Mouse (Mus musculus) large intestine, adult 2 months (tissue): ENCODE data around the gene Arhgap35. TPM values are rescaled to one million over a fixed set of nuclear protein-coding genes. Genes with fewer than 3 reads are reported as not detected.
A peak's percentile ranks its signal among the peaks of the same experiment; 100 is the strongest.

Experiments
- DNase-seq: peaks from one replicate; pipeline ENCODE4 v3.0.0-alpha.2; 2012; ENCODE audit warnings: low read depth, low spot score
- WGBS: fragments of 180-500 bp; shearing (Covaris S2); methylation state at CpG from one replicate; pipeline ENCODE4 v1.1.7; 2018; 5-methylcytosine and 5-hydroxymethylcytosine counted together
- polyA plus RNA-seq: library from polyadenylated mRNA; depleted of rRNA; stranded (reverse); fragments of >200 nt; gene quantifications from 2 replicates; pipeline ENCODE4 v1.2.3, GENCODE M21; 2012

Arhgap35 gene
- polyA plus RNA-seq, 1 experiment = 8.9 TPM

DNA sequence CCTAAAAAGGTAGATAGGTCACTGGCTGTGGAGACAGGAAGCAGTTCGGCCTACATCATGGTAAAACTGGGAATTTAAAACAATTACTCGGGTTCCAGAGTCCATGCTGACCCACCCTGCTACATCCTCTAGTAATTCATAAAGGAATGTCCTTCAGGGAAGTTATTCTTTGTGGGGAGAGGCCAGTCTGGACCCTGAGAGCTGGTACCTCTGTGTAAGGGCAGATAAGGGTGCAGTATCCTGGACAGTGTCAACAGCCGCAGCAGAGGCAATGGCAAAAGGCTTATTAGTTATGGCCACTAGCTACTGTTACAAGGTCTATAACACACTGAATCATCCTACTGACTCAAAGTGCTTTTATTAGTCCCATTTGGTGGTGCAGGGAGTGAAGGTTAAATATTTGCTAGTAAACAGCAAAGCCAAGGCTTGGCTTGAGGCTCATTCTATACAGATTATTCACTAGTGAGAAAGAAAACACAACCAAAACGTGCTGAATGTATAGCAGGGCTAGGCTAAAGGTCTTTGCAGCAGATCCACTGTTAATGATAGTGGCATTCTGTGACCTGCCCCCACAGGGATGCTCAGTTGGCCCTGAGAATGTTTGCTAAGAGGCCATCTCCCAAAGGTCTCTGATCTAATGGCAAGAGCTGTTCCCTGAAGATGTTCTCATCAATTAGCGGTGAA lies 77.4 kb downstream of the Arhgap35 start:
- DNase-seq = peak; percentile 37
- 47% methylated on average over 5 of the region's 5 CpGs for WGBS

DNA sequence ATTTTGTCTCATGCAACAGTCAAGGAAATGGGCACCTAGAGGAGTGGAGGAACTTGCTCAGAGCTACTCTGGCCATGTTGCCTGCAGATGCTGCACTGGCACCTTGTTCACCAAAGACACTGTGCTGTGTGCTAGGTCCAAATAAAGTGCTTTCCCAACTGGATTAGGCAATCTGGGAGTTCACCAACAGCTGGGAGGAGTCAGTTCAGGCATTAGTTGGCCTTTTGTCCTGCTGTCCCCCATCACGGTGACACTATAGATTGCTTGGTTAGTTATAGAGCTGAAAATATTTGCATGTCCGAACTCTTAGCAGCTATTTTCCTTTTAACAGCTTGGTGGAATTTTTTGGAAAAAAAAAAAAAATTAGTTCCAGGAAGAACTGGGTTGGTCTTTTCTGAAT lies 88.8 kb downstream of the Arhgap35 start:
- 66% methylated on average over 2 of the region's 2 CpGs for WGBS
- DNase-seq = no peak

DNA sequence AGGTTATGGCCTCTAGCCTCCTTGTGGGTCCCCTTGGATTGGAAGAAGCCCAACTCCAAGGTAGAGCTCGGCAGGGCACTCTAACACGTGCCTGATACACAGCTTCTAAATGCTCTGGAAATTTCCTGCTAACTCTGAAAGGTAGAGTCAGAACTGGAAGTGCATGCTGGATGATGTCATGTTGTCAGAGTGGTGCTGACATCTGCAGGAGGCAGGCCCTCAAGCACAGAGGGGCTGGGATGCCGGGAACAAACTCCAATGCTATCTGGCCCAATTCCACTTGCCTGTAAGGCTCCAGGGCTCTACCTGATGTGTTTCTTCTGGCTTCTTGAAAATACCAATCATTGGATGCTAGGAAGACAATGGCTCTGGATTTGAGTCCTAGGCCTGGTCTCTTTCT lies 89.3 kb downstream of the Arhgap35 start:
- 74% methylated on average over 3 of the region's 3 CpGs for WGBS
- DNase-seq = no peak

DNA sequence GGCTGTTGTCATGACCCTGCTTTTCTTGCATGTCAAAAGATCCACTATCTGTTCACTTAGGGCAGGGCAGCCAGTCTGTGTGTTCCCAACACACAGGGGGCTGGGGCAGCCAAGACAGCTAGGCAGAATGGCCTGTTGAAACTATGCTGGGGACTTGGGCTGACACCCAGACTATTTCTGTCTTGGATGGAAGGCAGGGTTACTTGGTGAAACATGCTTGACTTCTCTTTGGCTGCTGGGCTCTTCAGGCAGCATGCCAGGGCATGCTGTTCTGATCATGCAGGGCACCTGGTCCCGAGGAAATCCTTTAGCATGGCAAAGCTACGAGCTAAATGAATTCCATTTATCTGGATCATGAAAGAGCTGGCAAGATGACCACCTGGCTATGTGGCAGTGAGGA lies 90.5 kb downstream of the Arhgap35 start:
- 81% methylated on average over 2 of the region's 2 CpGs for WGBS
- no peak for DNase-seq

DNA sequence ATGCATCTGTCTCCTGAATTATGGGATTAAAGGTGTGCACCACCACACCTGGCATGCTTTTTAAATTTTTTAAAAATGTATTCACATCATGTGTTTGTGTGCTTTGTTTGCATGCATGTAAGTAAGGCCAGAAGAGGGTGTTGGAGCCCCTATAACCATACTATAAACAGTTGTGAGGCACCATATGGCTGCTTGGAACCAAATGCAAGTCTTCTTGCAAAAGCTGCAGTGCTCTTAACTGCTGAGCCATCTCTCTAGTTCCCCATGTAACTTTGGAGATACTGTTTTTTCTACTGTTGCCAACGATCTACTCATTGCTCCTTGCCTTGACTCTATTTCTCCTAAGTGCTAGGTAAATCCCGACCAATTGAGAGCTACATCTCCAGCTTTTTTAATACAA lies 95.5 kb downstream of the Arhgap35 start:
- DNase-seq = no peak
- WGBS = 87% methylated on average over 2 of the region's 2 CpGs

DNA sequence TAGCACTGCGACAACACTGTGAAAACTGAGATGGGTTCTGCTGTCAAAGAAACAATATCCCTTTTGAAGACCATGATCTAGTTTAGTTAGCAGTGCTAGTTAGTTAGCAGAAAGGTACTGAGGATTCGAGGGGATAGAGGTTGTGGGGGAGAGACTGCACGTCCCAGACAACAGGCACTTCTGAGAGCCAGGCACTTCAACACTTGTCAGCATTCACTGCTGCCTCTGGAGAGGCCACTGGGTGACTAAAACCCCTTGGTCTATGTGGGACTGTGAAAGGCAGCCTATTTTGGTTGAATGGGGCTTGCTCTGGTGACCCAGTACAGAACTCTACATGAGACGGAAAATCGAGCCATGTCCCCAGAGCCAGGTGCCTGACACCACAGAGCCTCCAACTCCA lies 97.6 kb downstream of the Arhgap35 start:
- 94% methylated on average over 5 of the region's 5 CpGs for WGBS
- no peak for DNase-seq

DNA sequence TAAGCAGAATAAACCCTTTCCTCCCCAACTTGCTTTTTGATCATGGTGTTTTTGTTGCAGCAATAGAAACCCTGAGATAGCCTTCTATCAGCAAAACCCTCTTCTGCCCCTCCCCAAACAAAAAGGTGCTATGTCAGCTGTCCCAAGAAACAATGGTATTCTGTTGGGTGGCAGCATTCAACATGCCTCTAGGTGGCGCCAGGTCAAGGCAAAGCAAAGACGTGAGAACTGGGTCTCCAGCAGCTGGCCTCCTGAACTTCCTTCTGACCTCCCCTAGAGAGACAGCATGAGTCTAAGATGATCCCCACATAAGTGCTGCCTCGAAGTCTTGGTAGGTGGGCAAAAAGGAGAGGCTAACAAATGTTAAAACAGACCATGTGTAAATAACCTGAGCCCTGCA lies 107.5 kb downstream of the Arhgap35 start:
- DNase-seq = peak; percentile 16
- 2% methylated on average over 3 of the region's 3 CpGs for WGBS

DNA sequence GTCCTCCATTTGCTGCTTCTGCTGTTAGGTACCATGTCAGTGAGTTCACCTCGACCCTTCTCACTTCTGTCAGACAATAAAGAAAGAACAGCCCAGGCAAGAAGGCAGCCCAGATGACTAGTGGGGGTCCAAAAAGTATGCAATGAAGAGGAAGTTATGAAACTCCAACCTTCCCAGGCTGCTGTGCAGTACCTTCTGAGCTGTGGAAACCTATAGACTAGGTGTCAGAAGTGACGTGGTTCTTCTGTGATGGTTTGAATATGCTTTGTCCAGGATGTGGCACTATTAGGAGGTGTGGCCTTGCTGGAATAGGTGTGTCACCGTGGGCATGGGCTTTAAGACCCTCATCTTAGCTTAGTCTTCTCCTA lies 109.6 kb downstream of the Arhgap35 start:
- 83% methylated on average over 3 of the region's 3 CpGs for WGBS
- DNase-seq = no peak

DNA sequence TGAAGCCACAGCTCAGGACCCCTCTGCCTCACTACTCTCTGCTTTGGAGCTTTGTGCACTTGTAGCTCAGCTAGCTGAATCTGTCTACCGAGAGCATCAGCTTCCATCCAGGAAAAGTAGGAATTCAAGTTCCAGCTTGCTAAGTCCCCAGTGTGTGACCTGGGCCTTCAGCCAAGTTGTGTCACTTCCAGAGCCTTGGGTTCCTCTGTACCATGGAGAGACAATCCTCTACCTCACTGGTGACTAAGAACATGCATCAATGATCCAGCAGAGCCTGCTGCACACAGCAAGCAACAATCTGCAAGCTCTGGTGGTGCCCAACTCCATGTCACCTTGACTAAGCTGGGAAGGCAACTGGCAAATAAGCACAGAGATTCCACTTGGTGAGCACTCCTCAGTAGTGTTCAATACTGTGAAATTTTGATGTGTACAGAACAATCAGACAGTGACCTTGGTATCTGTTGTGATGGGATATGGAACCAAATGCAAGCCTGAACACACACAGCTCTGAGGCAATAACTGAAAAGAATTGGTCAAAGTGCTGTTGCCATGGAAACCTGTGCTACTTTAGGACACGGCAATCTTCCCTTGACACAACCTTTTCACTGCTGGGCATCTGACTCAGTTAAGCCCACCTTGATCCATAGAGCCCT lies 110.1 kb downstream of the Arhgap35 start:
- DNase-seq = no peak
- WGBS = 60% methylated on average over 2 of the region's 2 CpGs

DNA sequence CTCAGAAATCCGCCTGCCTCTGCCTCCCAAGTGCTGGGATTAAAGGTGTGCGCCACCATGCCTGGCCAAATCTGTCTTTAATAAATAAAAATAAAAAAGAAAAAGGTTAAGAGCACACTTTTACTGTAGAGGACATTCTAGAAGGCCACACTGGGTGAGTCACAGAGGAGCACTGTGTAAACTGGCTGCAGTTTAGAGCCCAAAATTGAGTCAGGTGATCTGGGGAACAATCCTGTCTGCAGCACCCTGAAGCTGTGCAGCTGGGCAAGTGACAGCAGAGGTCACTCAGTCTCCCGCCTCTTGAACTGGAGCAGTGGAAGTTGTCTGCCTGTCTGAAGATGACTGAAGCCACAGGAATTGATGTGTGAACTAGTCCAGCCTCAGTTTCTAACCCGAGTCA lies 113.2 kb downstream of the Arhgap35 start:
- no peak for DNase-seq
- WGBS = 86% methylated on average over 4 of the region's 4 CpGs

DNA sequence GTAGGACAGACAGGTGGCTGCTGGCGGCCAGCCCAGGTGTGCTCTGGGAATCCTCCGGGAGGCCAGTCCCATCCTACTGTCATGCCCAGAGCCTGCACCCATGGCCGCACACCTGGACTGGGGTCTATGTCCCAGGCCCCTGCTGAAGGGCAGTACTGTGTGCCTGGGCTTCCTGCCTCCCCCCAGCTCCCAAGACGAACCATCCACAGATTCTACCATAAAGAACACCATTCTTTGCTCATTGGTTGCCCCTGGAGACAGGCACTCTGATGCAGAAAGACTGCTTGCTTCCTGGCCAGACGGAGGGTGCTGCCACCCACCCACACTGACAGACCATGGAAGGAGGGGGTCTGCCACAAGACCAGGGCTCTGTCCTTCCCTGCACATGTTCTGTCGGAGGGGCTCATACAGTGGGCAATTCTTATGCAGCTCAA lies 115.1 kb downstream of the Arhgap35 start:
- DNase-seq = no peak
- 85% methylated on average over 6 of the region's 6 CpGs for WGBS

DNA sequence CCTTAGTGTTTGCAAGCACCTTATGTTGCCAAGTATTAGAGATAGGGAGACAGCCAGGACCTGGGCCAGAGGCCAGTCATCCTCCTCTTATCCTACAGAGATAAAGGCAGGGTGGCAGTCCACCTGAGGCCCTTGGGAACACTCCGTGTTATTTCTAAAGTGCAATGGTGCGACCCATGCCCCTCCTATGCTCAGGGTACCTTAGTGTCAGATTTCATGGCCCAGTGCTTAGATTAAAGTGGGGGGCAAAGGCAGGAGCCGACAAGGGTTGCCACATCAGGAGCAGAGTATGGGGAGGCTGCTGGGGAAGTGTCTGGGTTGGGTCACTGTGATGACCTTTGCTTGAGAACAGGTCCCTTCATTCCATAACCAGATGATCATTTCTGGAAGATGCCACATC lies 118.5 kb downstream of the Arhgap35 start:
- no peak for DNase-seq
- WGBS = 80% methylated on average over 3 of the region's 3 CpGs

DNA sequence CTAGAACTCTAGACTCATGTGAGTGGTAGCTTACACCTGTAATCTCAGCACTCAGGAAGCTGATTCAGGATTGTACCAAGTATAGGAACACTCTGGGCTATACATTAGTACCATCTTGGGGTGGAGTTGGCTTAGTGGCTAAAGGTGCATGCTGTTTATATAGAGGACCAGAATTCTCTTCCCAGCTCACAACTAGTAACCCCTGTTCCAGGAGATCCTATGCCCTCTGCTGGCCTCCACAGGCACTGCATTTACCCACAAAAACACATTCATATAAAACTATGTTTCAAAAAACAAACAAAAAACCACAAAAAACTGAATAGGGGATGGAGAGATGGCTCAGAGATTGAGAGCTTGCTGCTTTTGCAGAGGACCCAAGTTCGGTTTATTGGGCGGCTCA lies 121.4 kb downstream of the Arhgap35 start:
- 48% methylated on average over 2 of the region's 2 CpGs for WGBS
- DNase-seq = no peak

DNA sequence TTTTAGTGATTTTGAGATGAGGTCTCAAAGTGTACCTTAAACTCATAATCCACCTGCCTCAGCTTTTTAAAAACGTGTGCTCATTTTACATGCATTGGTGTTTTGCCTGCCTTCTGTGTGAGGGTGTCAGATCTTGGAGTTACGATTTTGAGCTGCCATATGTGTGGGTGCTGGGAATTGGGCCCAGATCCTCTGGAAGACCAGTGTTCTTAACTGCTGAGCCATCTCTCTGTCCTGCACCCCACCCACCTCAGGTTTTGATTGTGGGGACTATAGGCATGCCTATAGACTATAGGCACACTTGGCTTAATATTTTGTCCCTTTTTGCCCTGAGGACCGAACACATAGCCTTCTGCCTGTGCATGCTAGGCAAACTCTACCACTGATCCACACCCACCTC lies 122.6 kb downstream of the Arhgap35 start:
- 61% methylated on average over 3 of the region's 3 CpGs for WGBS
- DNase-seq = no peak

DNA sequence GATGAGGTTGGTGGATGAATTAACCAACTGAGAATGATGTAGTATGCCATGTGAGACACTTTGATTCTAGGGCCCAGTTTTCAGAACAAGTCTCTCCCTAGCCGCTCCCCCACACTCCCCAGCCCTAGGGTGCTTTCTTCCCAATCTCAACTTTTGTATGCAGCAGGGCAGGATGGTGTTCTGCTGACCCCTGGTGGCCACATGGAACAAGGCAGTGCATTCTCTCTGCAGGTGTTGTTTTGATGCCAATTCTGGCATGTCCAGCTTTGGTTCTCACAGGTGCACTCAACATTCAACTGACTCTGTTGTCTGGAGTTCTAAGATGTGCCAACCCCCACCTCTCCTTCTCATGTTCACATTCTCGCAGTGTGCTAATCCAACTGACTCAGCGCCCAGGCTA lies 123.0 kb downstream of the Arhgap35 start:
- DNase-seq = no peak
- 31% methylated on average over 3 of the region's 3 CpGs for WGBS

DNA sequence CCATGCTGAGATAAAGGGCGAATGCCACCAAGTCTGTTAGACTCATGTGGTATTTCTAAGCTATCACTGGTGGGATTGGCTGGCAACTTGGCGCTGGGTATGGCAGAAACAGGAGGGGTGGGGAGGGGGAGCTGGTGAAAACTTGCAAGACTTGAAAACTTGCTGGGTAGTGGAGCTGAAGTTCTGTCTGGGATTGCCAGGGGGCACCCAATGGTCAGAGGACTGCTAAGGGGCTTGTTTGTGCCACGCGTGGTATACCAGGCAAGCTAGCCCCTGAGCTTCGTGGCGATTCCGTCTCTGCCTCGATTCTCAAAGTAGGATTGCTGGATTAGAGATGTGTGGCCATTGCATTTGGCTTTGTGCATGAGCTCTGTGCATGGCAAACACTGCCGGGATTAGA lies 124.8 kb downstream of the Arhgap35 start:
- DNase-seq = no peak
- 86% methylated on average over 9 of the region's 9 CpGs for WGBS

DNA sequence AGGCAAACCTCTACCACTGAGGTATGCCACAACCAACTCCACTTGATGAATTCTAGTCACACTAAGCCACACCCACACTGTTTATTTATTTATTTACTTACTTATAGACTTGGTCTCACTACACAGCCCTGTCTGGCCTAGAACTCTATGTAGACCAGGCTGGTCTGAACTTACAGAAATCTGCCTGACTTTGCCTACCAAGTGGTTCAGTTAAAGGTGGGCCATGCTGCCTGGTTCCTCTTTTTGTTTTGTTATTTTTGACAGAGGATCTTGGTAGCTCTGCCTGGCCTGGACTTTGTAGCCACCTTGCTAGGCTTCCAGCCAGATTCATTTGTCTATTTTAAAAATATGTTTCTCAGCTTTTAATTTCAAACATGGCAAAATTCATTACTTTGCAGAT lies 126.0 kb downstream of the Arhgap35 start:
- no peak for DNase-seq

DNA sequence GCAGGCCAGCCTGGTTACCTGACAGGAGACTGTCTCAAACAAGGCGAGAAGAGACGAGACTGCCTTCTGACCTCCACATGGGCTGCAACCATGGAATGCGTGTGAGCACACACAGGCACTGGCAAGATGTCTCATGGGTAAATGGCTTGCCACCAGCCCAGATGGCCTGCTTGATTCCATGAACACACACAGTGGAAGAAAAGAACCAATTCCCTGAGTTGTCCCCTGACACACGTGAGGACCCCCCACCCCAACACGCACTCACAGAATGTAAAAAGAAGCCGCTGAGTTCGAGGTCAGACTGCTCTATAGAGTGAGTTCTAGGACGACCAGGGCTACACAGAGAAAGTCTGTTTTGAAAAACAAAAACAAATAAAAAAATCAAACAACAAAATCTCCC lies 137.2 kb downstream of the Arhgap35 start, which contains the start of gene Npas1:
TSS of gene Npas1 (minus strand) at position 101 of the 400 bp plus-strand sequence.
- WGBS = 86% methylated on average over 8 of the region's 8 CpGs
- no peak for DNase-seq

DNA sequence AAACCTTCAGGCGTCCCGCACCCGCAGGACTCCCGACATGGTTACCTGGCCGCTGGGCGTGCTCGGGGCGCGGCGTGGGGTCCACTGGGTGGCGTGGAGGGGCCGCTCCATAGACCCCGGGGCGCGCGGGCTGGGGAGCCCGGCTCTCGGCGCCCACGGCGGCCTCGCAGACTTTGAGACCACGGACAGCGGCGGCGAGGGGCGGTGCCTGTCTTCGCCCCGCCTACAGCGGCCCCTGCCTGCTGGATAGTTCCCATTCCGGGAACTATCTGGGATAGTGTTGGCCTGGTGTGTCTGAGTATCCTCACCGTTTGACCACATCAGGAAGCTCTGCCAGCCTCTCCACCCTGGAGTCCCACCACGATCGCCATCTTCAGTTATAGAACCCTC lies 138.2 kb downstream of the Arhgap35 start:
- no peak for DNase-seq
- WGBS = 6% methylated on average over 34 of the region's 34 CpGs

DNA sequence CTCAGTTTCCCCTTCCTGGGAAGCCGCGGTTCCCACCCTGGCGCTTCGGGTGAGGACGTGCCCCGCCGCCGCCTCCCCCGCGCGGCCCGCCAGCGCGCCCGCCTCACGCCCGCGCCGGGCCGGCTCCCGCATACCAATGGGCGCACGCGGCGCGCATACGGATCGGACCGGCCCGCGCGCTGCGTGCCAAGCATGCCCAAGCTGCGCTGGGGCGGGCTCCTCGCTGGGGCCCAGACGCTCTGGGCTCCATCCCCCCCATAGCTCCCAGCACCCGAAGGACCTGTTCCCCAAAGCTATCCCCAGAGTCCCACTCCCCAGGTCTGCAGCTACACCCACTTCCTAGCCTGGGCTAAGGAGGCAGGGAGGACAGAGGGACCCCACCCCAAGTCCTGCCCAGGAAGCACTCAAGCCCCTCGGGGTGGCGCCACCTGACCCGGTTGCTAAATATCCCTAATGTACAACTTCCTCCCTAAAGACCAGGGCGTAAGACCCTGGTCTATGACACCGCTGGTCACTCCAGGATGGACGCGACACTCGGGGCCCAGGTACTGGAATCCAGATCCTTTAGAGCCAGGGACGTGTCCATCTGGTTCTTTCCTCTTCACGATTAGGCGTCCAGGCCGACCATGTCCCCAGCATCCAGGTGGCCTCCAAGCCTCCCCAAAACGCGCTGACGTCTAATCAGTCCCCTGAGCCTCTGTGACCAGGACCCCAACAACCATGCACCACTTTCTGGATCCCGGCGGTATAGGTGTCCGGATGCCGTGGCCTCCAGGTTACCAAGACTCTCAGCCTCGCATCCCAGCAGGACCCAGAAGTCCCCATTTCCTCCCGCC lies 138.8 kb downstream of the Arhgap35 start:
- 2% methylated on average over 58 of the region's 59 CpGs for WGBS
- no peak for DNase-seq

DNA sequence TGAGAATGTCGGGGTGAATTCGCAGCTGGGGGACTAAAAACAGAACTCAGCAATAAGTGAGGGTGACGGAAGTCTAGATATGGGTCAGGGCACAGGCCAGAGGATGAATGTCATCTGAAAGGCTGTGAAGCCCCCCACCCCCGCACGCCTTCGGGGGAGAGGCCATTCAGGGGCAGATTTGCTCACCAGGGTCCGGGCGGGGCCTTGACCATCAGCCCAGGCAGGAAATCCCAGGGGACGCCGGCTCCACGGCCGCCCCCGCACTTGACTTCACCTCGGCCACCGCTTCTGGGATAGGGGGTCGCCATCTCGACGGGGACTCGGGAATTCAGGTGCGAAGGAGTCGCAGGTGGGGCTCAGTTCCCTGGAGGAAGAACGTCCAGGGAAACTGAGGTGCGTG lies 139.5 kb downstream of the Arhgap35 start:
- no peak for DNase-seq
- WGBS = 9% methylated on average over 23 of the region's 23 CpGs
